Mouse (Mus musculus) fat pad, adult 2 months (tissue): Measurements from ENCODE around the gene Arhgef33.
"Not testable (repeated sequence)": the region's sequence is repeated elsewhere in the genome, so short reads cannot be mapped to it uniquely, and the experiment has no call there.

Experiments
- DNase-seq: peaks from one replicate; pipeline ENCODE4 v3.0.0-alpha.2; 2011; ENCODE audit warnings: low read depth, low spot score; ENCODE audit errors: extremely low read depth

Gene Arhgef33

GRCm38 (mm10) chr17:80345277-80345676, 38.1 kb downstream of the Arhgef33 start:
- DNase-seq: no peak

- DNase-seq: no peak
Observed at GRCm38 (mm10) chr17:80346591-80347125, 39.5 kb downstream of the Arhgef33 start.

- no peak for DNase-seq
Observed at GRCm38 (mm10) chr17:80347234-80347633, 40.0 kb downstream of the Arhgef33 start.

GRCm38 (mm10) chr17:80360245-80360644, 53.0 kb downstream of the Arhgef33 start:
- no peak for DNase-seq

- no peak for DNase-seq
Observed at GRCm38 (mm10) chr17:80367276-80367675, 60.1 kb downstream of the Arhgef33 start.

- DNase-seq: no peak
Observed at GRCm38 (mm10) chr17:80368606-80369005, 61.4 kb downstream of the Arhgef33 start.

- peak; percentile 40 for DNase-seq
Observed at GRCm38 (mm10) chr17:80372989-80373725, 66.0 kb downstream of the Arhgef33 start, which contains the start of gene Gm10190. Gene Gm10190, minus strand, starts transcription at chr17:80373541.

GRCm38 (mm10) chr17:80373726-80374096, 66.5 kb downstream of the Arhgef33 start:
- no peak for DNase-seq

- not testable (repeated sequence) for DNase-seq
Observed at GRCm38 (mm10) chr17:80378386-80378785, 71.2 kb downstream of the Arhgef33 start.

- no peak for DNase-seq
Observed at GRCm38 (mm10) chr17:80385671-80386070, 78.5 kb downstream of the Arhgef33 start.

GRCm38 (mm10) chr17:80390024-80390423, 82.8 kb downstream of the Arhgef33 start:
- DNase-seq: no peak

GRCm38 (mm10) chr17:80391423-80392403, 84.5 kb downstream of the Arhgef33 start:
- no peak for DNase-seq

GRCm38 (mm10) chr17:80398243-80398642, 91.0 kb downstream of the Arhgef33 start:
- DNase-seq: no peak

- DNase-seq: no peak
Observed at GRCm38 (mm10) chr17:80411182-80411581, 104.0 kb downstream of the Arhgef33 start.

- DNase-seq: no peak
Observed at GRCm38 (mm10) chr17:80418572-80419210, 111.5 kb downstream of the Arhgef33 start.

- DNase-seq: no peak
Observed at GRCm38 (mm10) chr17:80420998-80421397, 113.8 kb downstream of the Arhgef33 start.

GRCm38 (mm10) chr17:80426171-80426570, 119.0 kb downstream of the Arhgef33 start:
- no peak for DNase-seq

GRCm38 (mm10) chr17:80426901-80427300, 119.7 kb downstream of the Arhgef33 start:
- no peak for DNase-seq

GRCm38 (mm10) chr17:80427966-80428365, 120.8 kb downstream of the Arhgef33 start:
- DNase-seq: no peak

- no peak for DNase-seq
Observed at GRCm38 (mm10) chr17:80431997-80432396, 124.8 kb downstream of the Arhgef33 start.

GRCm38 (mm10) chr17:80434430-80434829, 127.2 kb downstream of the Arhgef33 start:
- DNase-seq: no peak
